Mouse (Mus musculus): ENCODE measurements around the gene Cyp2a5. TPM values are rescaled to one million over a fixed set of nuclear protein-coding genes. Genes with fewer than 3 reads are reported as not detected.
"Not testable (repeated sequence)": the region's sequence is repeated elsewhere in the genome, so short reads cannot be mapped to it uniquely, and the experiment has no call there.

The Cyp2a5 gene
- polyA plus RNA-seq, 1 experiment from 2014 or later, result 0.29 TPM

DNA sequence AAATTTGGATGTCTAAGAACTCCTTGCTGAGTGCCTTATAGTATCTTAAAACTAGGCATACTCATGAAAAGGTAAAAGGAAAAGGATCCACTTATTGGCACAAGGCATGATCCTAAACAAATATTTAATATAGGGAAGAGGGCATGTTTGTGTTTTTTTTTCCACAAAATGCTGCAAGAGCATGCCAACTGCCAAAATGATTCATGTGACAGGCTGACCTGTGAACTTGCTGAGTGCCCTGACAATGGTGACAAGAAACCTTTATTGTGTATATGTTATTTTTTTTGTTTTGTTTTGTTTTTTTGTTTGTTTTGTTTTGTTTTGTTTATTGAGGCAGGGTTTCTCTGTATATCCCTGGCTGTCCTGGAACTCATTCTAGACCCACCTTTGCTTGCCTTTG lies 43.5 kb downstream of the Cyp2a5 start:
- not testable (repeated sequence) for H3K4me3 ChIP-seq (replicated peaks; ENCODE audit: low read length); H3K27me3 ChIP-seq (replicated peaks; ENCODE audit: control insufficient read depth, insufficient read depth, low read length); H3K4me1 ChIP-seq (replicated peaks; ENCODE audit: control insufficient read depth, insufficient read depth, low read length); H3K4me2 ChIP-seq (ENCODE audit: low read length); ATAC-seq; H3K9ac ChIP-seq (replicated peaks; ENCODE audit: low read depth, low read length); H3K27ac ChIP-seq (ENCODE audit: low read length); H3K36me3 ChIP-seq (ENCODE audit: control insufficient read depth, insufficient read depth); H3K9me3 ChIP-seq (ENCODE audit: control insufficient read depth, low read length)

GRCm38 (mm10) chr7:26880600-26880999 lies 45.5 kb downstream of the Cyp2a5 start:
- not testable (repeated sequence) for H3K27me3 ChIP-seq (replicated peaks; ENCODE audit: control insufficient read depth, insufficient read depth, low read length); H3K36me3 ChIP-seq (ENCODE audit: control insufficient read depth, insufficient read depth); H3K4me2 ChIP-seq (ENCODE audit: low read length); H3K9ac ChIP-seq (replicated peaks; ENCODE audit: low read depth, low read length); H3K4me3 ChIP-seq (replicated peaks; ENCODE audit: low read length); H3K27ac ChIP-seq (ENCODE audit: low read length); H3K9me3 ChIP-seq (ENCODE audit: control insufficient read depth, low read length); ATAC-seq; H3K4me1 ChIP-seq (replicated peaks; ENCODE audit: control insufficient read depth, insufficient read depth, low read length)
- WGBS, result 85% methylated on average over 2 of the region's 3 CpGs

Other genes starting within 250 kb of the Cyp2a5 start
- gene Vmn1r185, start 216.8 kb upstream of the Cyp2a5 start, polyA plus RNA-seq (2015; fragmentation: Nextera tagmentation; extraction: Ambion mirVana), result not detected in 2 replicates
- gene Cyp2b23, start 148.9 kb upstream of the Cyp2a5 start, polyA plus RNA-seq (2015; fragmentation: Nextera tagmentation; extraction: Ambion mirVana), result not detected in 2 replicates
- 0.22 and 0.24 TPM in 2 replicates for gene Cyp2b19, start 78.2 kb upstream of the Cyp2a5 start, polyA plus RNA-seq (2015; fragmentation: Nextera tagmentation; extraction: Ambion mirVana)
- gene Cyp2g1, start 26.4 kb upstream of the Cyp2a5 start, polyA plus RNA-seq (2015; fragmentation: Nextera tagmentation; extraction: Ambion mirVana), result not detected in 2 replicates
- not detected in 2 replicates for gene Cyp2a22, start 104.1 kb downstream of the Cyp2a5 start, polyA plus RNA-seq (2015; fragmentation: Nextera tagmentation; extraction: Ambion mirVana)
- not detected in 2 replicates for gene Cyp2a12, start 193.8 kb downstream of the Cyp2a5 start, polyA plus RNA-seq (2015; fragmentation: Nextera tagmentation; extraction: Ambion mirVana)